ENCODE assay signal across 25 mouse cellular contexts in the genomic region with DNA sequence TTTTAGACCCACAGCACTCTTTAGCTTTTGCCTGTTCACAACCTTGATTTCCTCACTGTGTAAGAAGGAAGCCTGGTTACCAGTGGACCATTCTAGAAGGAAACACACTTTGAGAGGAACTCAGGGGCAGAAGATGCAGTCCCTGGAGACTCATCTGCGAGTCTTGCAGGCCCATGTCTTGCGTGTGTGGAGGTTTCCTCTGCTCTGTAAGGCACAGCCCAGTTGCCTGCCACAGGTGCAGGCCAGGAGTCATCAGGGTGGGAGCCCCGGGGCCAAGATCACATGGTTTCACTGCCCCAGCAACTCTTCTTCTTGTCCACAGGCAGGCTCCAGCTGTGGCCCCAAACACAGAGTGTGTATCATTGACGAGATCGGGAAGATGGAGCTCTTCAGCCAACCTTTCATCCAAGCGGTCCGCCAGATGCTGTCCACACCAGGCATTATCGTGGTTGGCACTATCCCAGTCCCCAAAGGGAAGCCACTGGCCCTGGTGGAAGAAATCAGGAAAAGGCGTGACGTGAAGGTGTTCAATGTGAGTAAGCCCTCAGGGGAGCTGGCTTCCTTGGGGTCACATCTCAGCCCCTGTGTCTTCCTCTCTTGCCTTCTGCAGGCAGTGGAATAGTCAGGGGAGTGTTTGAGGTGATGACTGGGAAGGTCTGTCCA.
"Had no signal": no experiment of that assay in that cellular context is flagged by ENCODE, and none has a peak within 500 bp of the region (broad histone marks: within the 10 kb centered on the region; RNA-seq: fewer than 3 reads in every experiment).

No protein-coding gene starts in this region.

- H3K9ac ChIP-seq: heart, embryonic 13.5 days; heart, embryonic 15.5 days; hindbrain, embryonic 12.5 days; hindbrain, embryonic 14.5 days; intestine, embryonic 15.5 days; limb, embryonic 13.5 days; limb, embryonic 15.5 days; liver, embryonic 12.5 days had no signal

- ATAC-seq: hindbrain, embryonic 16.5 days; inflammation-experienced regulatory T-cells, adult 6 months; intestine, embryonic 15.5 days; intestine, postnatal 0 days; liver, embryonic 12.5 days had no signal

- H3K9me3 ChIP-seq: heart, embryonic 13.5 days; heart, embryonic 15.5 days; hindbrain, embryonic 10.5 days; hindbrain, embryonic 12.5 days; intestine, embryonic 15.5 days; limb, embryonic 13.5 days; limb, embryonic 15.5 days; liver, embryonic 12.5 days had no signal

- H3K4me2 ChIP-seq: heart, embryonic 11.5 days; heart, embryonic 13.5 days; heart, embryonic 15.5 days; hindbrain, embryonic 12.5 days; hindbrain, embryonic 14.5 days; intestine, embryonic 15.5 days; limb, embryonic 13.5 days; limb, embryonic 15.5 days; liver, embryonic 12.5 days had no signal

- H3K36me3 ChIP-seq: heart, embryonic 15.5 days; hindbrain, embryonic 10.5 days; hindbrain, embryonic 12.5 days; intestine, embryonic 15.5 days; limb, embryonic 13.5 days had no signal

- H3K4me3 ChIP-seq: gastrocnemius, adult 2 months; heart, adult 2 months; heart, embryonic 13.5 days; heart, embryonic 15.5 days; hindbrain, embryonic 10.5 days; hindbrain, embryonic 12.5 days; intestine, embryonic 15.5 days; layer of hippocampus, adult 2 months; left cerebral cortex, adult 2 months; limb, embryonic 13.5 days; limb, embryonic 15.5 days; liver, embryonic 12.5 days had no signal

- H3K27me3 ChIP-seq: heart, embryonic 13.5 days; heart, embryonic 15.5 days; hindbrain, embryonic 12.5 days; intestine, embryonic 15.5 days; limb, embryonic 13.5 days; limb, embryonic 15.5 days; liver, embryonic 12.5 days had no signal

- H3K4me1 ChIP-seq: heart, embryonic 15.5 days; intestine, embryonic 15.5 days had no signal

- DNase-seq: gastrocnemius, adult 2 months; gastrocnemius, postnatal 10 days; gastrocnemius, postnatal 25 days; heart, adult 2 months; heart, postnatal 4 days; kidney, adult 18-20 months; kidney, adult 8-10 months; kidney, postnatal 10 days; kidney, postnatal 4 days; left cerebral cortex, postnatal 4 days had no signal

- H3K27ac ChIP-seq: gastrocnemius, adult 2 months; heart, adult 2 months; heart, embryonic 13.5 days; heart, embryonic 15.5 days; hindbrain, embryonic 10.5 days; hindbrain, embryonic 12.5 days; hindbrain, embryonic 14.5 days; intestine, embryonic 15.5 days; layer of hippocampus, adult 2 months; left cerebral cortex, adult 2 months; limb, embryonic 15.5 days; liver, embryonic 12.5 days had no signal
